Mouse (Mus musculus) ES-E14 (cell line): ENCODE data around the gene Smg1.

Source experiments
- CHD2 ChIP-seq: IDR thresholded peaks from 2 replicates; pipeline ENCODE4 v1.6.1; 2014; ENCODE audit warnings: mild to moderate bottlenecking, low read depth, low read length, inconsistent platforms
- HCFC1 ChIP-seq: IDR thresholded peaks from 2 replicates; pipeline ENCODE4 v1.6.1; 2012; ENCODE audit warnings: low read length, inconsistent platforms, borderline replicate concordance; ENCODE audit not compliant: insufficient read depth
- ZC3H11A ChIP-seq: IDR thresholded peaks from 2 replicates; pipeline ENCODE4 v1.6.1; 2012; ENCODE audit warnings: low read depth, mild to moderate bottlenecking, inconsistent platforms, low read length, borderline replicate concordance
- ZNF384 ChIP-seq: IDR thresholded peaks from 2 replicates; pipeline ENCODE4 v1.6.1; 2012; ENCODE audit warnings: low read depth, low read length, inconsistent platforms

- TF ChIP-seq HCFC1 (no peak), ZNF384 (no peak), ZC3H11A (no peak), CHD2 (no peak)
These were observed 3.5 kb downstream of the Smg1 start for GRCm38 (mm10) chr7:118239996-118240395.
